Mouse (Mus musculus): Measurements from ENCODE around the gene Abca7. TPM values are rescaled to one million over a fixed set of nuclear protein-coding genes. Genes with fewer than 3 reads are reported as not detected.

Gene Abca7
- polyA plus RNA-seq, 2 experiments, result 2.4 to 6.2 TPM

DNA sequence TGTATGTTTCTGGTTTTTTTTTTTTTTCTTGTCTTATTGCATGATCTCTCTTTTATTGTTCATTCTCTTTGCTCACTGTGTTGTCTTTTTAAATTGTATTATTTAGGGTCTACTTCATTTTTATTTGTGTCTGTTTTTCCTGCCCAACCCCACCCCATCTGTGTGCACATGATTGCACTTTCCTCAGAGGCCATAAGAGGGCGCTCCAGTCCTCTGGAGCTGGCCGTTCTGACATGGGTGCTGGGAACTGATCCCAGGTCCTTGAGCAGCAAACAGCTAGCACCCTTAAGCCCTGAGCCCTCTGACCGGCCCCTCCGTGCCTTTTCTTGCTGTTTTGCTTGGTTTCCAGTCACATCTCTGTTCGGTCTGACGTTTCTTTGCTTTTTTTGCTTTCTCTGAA lies 4.7 kb upstream of the Abca7 start:
- H3K9ac ChIP-seq (ENCODE audit: low read depth, low read length, severe bottlenecking), result no peak overlapping the region
- no peaks in the 10 kb centered on the region for H3K9me3 ChIP-seq (ENCODE audit: control insufficient read depth, low read length)
- 92% methylated on average over 6 of the region's 6 CpGs for WGBS
- no peak overlapping the region for H3K27ac ChIP-seq (replicated peaks; ENCODE audit: low read depth, low read length)
- TF ChIP-seq POLR2A (IDR thresholded peaks at IDR 0.05; ENCODE audit: borderline replicate concordance, extremely low read depth, insufficient read depth, insufficient read length), result no peak
- no peak overlapping the region for H3K4me2 ChIP-seq (replicated peaks; ENCODE audit: low read depth, low read length, severe bottlenecking)
- H3K4me3 ChIP-seq (replicated peaks; ENCODE audit: low read length), result no peak overlapping the region
- H3K36me3 ChIP-seq (ENCODE audit: control insufficient read depth, insufficient read depth, low read length), result peaks cover 44% of the 10 kb centered on the region
- H3K4me1 ChIP-seq (ENCODE audit: control insufficient read depth, insufficient read depth, low read length), result peaks cover 24% of the 10 kb centered on the region
- no peak for ATAC-seq (ENCODE audit: low FRiP score, low read depth)
- no peak for DNase-seq (ENCODE audit: low spot score)
- no peaks in the 10 kb centered on the region for H3K27me3 ChIP-seq (ENCODE audit: control insufficient read depth, insufficient read depth, low read length)

DNA sequence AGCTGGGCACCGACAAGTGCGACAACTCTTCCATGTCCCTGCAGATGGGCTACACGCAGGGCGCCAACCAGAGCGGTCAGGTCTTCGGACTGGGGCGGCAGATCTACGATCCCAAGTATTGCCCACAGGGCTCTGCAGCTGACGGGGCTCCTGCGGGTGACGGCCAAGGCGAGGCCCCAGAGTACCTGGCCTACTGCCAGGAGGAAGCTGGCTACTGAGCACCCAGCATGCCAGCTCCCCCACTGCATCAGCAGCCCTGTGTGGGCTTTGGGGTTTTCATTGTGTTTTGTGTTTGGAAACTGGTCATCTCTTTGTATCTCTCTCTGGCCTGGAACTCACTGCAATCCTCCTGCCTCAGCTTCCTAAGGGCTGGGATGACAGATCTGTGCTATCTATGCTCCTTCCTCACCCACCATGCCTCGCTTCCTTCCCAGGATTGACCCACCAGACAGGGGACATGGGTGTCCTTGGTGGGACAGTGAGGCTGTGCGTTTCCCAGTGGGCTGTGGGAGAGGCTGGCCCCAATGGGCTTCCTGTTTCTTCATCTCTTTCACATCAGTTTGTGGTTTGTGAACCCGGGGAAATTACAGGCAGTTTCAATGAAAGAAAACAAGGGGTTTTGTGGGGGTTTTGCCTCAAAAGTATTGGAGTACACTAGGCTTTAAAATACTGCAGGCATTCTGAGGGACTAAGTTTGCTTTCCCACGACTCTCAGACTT lies 1.7 kb upstream of the Abca7 start:
- no peak for TF ChIP-seq POLR2A (IDR thresholded peaks at IDR 0.05; ENCODE audit: borderline replicate concordance, extremely low read depth, insufficient read depth, insufficient read length)
- H3K4me2 ChIP-seq (replicated peaks; ENCODE audit: low read depth, low read length, severe bottlenecking), result no peak overlapping the region
- no peaks in the 10 kb centered on the region for H3K9me3 ChIP-seq (ENCODE audit: control insufficient read depth, low read length)
- H3K9ac ChIP-seq (ENCODE audit: low read depth, low read length, severe bottlenecking), result no peak overlapping the region
- H3K4me1 ChIP-seq (ENCODE audit: control insufficient read depth, insufficient read depth, low read length), result peaks cover 12% of the 10 kb centered on the region
- H3K27ac ChIP-seq (replicated peaks; ENCODE audit: low read depth, low read length), result no peak overlapping the region
- no peak for ATAC-seq (ENCODE audit: low FRiP score, low read depth)
- H3K36me3 ChIP-seq (ENCODE audit: control insufficient read depth, insufficient read depth, low read length), result peaks cover 44% of the 10 kb centered on the region
- DNase-seq (ENCODE audit: low spot score), result no peak
- 91% methylated on average over 16 of the region's 16 CpGs for WGBS
- H3K4me3 ChIP-seq (replicated peaks; ENCODE audit: low read length), result no peak overlapping the region
- no peaks in the 10 kb centered on the region for H3K27me3 ChIP-seq (ENCODE audit: control insufficient read depth, insufficient read depth, low read length)

DNA sequence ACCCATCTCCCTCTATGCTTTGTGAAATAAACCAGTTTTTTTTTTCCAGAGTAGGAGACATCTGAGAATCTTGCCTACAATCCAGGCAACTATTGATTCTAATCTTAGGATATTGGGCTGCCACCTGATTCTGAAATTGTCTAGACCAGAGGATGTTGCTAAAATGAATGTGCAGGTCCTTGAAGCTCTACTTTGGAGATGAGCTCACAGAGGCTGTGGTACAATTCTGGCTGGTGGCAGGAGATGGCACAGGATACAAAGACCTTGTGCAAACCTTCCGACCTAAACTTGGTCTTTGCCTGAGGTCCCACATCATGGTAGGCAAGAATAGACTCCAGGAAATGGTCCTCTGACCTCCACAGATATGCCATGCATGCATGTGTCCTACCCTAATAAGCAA lies 658 bp upstream of the Abca7 start:
- no peak for ATAC-seq (ENCODE audit: low FRiP score, low read depth)
- peaks cover 44% of the 10 kb centered on the region for H3K36me3 ChIP-seq (ENCODE audit: control insufficient read depth, insufficient read depth, low read length)

DNA sequence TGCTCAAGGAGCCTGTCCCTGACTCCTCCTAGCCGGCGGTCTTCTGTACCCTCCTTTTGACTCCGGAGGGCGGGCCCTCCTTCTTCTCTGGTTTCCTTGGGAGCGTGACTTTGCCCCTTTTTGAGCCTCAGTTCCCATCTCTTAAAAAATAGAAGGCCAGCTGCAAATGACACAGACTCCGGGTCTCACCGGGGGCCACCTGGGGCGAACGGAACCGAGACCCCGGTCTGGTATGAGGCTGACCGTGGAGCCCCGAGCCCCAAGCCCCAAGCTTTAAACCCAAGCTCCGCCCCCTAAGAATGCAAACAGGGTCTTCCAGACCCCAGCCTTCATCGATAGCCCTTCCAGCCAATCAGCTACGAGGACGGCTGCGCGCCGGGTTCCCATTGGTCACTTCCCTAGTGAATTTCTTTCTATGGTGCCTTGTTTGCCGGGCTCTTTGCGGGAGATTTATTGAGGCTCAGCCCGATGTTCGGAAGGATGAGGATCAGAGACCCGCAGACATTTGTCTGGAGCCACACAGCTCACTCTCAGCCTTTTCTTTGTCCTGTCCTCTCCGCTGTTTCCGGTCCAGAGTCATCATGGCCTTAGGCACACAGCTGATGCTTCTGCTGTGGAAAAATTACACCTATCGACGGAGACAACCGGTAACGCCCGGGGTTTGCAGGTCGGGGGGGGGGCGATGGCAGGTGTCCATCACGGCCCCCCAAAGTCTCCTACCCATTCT lies 903 bp downstream of the Abca7 start:
- Histone ChIP-seq H3K9me3 (ENCODE audit: control insufficient read depth, low read length) (no peaks in the 10 kb centered on the region), H3K36me3 (ENCODE audit: control insufficient read depth, insufficient read depth, low read length) (peaks cover 28% of the 10 kb centered on the region), H3K4me2 (replicated peaks; ENCODE audit: low read depth, low read length, severe bottlenecking) (peak overlapping the region; percentile 94), H3K4me3 (replicated peaks; ENCODE audit: low read length) (peak overlapping the region; percentile 49), H3K27me3 (ENCODE audit: control insufficient read depth, insufficient read depth, low read length) (no peaks in the 10 kb centered on the region), H3K27ac (replicated peaks; ENCODE audit: low read depth, low read length) (no peak overlapping the region), H3K9ac (ENCODE audit: low read depth, low read length, severe bottlenecking) (peak overlapping the region; percentile 38; the same call in 1 of the 2 replicates), H3K4me1 (ENCODE audit: control insufficient read depth, insufficient read depth, low read length) (peaks cover 6% of the 10 kb centered on the region)
- DNase-seq (ENCODE audit: low spot score), result peak; percentile 81
- WGBS, result 2% methylated on average over 35 of the region's 35 CpGs
- no peak for TF ChIP-seq POLR2A (IDR thresholded peaks at IDR 0.05; ENCODE audit: borderline replicate concordance, extremely low read depth, insufficient read depth, insufficient read length)
- peak; percentile 78 for ATAC-seq (ENCODE audit: low FRiP score, low read depth)

More for the DNA sequence above, 658 bp upstream of the Abca7 start:
- Histone ChIP-seq H3K4me1 (ENCODE audit: control insufficient read depth, insufficient read depth, low read length) (peaks cover 6% of the 10 kb centered on the region), H3K9ac (ENCODE audit: low read depth, low read length, severe bottlenecking) (no peak overlapping the region), H3K27me3 (ENCODE audit: control insufficient read depth, insufficient read depth, low read length) (no peaks in the 10 kb centered on the region), H3K27ac (replicated peaks; ENCODE audit: low read depth, low read length) (no peak overlapping the region), H3K4me2 (replicated peaks; ENCODE audit: low read depth, low read length, severe bottlenecking) (no peak overlapping the region), H3K4me3 (replicated peaks; ENCODE audit: low read length) (no peak overlapping the region), H3K9me3 (ENCODE audit: control insufficient read depth, low read length) (no peaks in the 10 kb centered on the region)
- 94% methylated on average over 1 of the region's 1 CpGs for whole genome bisulfite sequencing
- no peak for DNase-seq (ENCODE audit: low spot score)
- no peak for TF ChIP-seq POLR2A (IDR thresholded peaks at IDR 0.05; ENCODE audit: borderline replicate concordance, extremely low read depth, insufficient read depth, insufficient read length)

DNA sequence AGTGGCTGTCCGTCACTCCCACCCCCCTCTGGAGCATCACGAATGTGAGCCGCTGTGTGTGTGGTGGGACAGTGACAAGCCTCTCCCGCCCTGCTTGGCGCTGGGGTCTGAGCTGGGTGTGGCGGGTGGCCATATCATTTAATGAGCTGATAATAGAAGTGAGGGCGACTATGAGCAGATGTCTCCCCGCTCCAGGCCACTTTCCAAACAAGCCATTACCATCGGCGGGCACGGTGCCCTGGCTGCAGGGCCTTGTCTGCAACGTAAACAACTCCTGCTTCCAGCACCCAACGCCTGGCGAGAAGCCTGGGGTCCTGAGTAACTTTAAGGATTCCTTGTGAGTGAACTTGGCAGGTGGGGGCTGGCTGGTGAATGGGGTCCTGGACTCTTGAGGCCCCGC lies 1.5 kb downstream of the Abca7 start:
- DNase-seq (ENCODE audit: low spot score), result no peak
- peak overlapping the region; percentile 94 for H3K4me2 ChIP-seq (replicated peaks; ENCODE audit: low read depth, low read length, severe bottlenecking)
- no peak for ATAC-seq (ENCODE audit: low FRiP score, low read depth)
- peak overlapping the region; percentile 49; the same call in 1 of the 2 replicates for H3K4me3 ChIP-seq (replicated peaks; ENCODE audit: low read length)
- H3K4me1 ChIP-seq (ENCODE audit: control insufficient read depth, insufficient read depth, low read length), result peaks cover 7% of the 10 kb centered on the region
- WGBS, result 7% methylated on average over 15 of the region's 15 CpGs
- H3K9ac ChIP-seq (ENCODE audit: low read depth, low read length, severe bottlenecking), result no peak overlapping the region
- no peaks in the 10 kb centered on the region for H3K9me3 ChIP-seq (ENCODE audit: control insufficient read depth, low read length)
- H3K27ac ChIP-seq (replicated peaks; ENCODE audit: low read depth, low read length), result no peak overlapping the region
- peaks cover 22% of the 10 kb centered on the region for H3K36me3 ChIP-seq (ENCODE audit: control insufficient read depth, insufficient read depth, low read length)
- peaks cover 4% of the 10 kb centered on the region; the same call in 1 of the 2 replicates for H3K27me3 ChIP-seq (ENCODE audit: control insufficient read depth, insufficient read depth, low read length)
- no peak for TF ChIP-seq POLR2A (IDR thresholded peaks at IDR 0.05; ENCODE audit: borderline replicate concordance, extremely low read depth, insufficient read depth, insufficient read length)
